Mouse (Mus musculus) brain, embryonic 14.5 days (tissue): ENCODE data around the gene Spsb4. TPM values are rescaled to one million over a fixed set of nuclear protein-coding genes. Genes with fewer than 3 reads are reported as not detected.

Source experiments
- DNase-seq: peaks from one replicate; pipeline ENCODE4 v3.0.0-alpha.2; 2011; ENCODE audit warnings: low read depth
- CTCF ChIP-seq: fragments of 200-500 bp; IDR thresholded peaks from 2 replicates; pipeline ENCODE4 v1.5.1; 2012; ENCODE audit warnings: inconsistent platforms, mild to moderate bottlenecking, moderate library complexity, borderline replicate concordance; ENCODE audit not compliant: insufficient read depth, insufficient read length; ENCODE audit errors: extremely low read depth
- POLR2A ChIP-seq: fragments of 200-500 bp; IDR thresholded peaks from 2 replicates; pipeline ENCODE4 v1.6.1; 2012; ENCODE audit warnings: mild to moderate bottlenecking, inconsistent platforms, borderline replicate concordance; ENCODE audit not compliant: poor library complexity, insufficient read depth, insufficient read length, severe bottlenecking; ENCODE audit errors: extremely low read depth
- polyA plus RNA-seq: library from polyadenylated mRNA; depleted of rRNA; stranded (reverse); fragments of >200 nt; gene quantifications from 2 replicates; pipeline ENCODE4 v1.2.3, GENCODE M21; 2012

The Spsb4 gene
- polyA plus RNA-seq, 1 experiment = 28.6 TPM

DNA sequence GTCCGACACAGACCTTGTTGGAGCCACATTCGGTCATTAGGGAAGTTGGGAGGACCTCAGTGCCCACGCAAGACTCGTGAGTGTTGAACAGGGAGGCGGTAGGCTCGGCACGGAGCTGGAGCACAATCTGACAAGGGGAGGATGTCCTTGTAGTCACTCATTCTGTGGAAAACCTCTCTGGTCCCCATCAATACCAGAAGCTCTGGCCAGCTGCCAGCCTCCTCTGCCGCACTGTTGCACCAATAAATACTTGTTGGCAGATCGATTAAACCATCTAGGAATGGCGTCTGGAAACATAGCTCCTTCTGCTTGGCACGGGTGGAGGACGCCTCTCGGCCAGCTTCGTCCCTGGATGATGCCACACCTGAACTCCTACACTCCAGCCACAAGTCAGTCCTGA is 27.5 kb downstream of the Spsb4 start:
- TF ChIP-seq CTCF (no peak), POLR2A (no peak)
- no peak for DNase-seq

DNA sequence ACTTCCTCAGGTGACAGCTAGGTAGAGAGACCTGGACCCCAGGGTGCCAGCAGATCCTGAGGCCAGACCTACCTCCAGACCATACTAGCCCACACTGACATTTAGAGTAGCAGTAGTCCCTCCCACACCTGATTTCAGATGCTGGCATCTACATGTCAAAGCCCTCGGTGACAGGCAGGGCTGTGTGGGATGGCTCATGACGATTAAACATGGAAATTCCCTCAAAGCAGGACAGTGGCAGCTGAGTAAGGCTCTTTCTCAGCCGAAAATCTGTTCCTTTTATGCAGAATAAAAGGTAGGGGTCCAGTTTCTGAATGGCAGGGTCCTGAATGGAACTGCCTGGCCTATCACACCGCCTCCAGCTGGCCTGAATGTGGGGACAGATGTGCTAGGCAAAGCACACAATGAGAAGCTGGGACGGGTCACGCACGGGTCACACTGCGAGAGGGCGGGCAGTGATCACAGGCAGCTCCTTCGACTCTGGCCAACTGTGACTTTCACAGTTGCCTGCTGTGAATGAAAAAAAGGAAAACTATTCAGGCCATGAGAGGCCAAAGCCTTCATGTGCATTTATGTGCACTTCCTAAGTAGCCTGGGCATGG is 29.2 kb downstream of the Spsb4 start:
- TF ChIP-seq POLR2A = no peak
- TF ChIP-seq CTCF = no peak
- peak; percentile 68 for DNase-seq

DNA sequence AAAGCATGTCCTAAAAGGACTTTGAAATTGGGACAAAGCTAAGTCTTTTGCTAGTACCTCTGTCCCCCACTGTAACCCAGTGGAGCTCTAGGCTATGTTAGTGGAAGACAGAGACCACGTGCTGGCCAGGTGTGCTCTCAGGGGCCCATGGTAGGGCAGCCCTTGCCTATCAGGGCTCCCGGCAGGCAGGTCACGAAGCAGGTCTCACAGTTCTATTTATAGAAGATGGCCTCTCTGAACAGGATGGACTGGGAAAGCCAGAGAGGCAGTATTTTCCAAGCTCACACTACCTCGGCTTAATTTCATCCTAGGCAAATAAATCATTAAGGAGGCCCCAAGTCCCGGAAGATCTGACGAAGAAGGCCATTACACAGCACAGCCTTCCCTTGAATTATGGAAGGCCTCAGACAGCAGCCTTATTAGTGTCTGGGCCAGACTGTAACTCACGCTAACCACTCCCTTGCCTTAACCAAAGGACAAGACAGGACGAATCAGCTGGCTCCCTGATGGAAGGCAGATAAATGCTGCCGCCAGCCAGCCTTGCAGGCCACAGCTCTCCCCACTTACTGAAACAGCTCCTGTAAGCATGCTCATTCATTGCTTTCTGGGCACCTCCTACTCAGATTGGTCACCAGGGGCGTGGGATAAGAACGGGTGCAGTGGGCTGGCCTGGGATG is 31.7 kb downstream of the Spsb4 start:
- DNase-seq = no peak
- TF ChIP-seq POLR2A = no peak
- TF ChIP-seq CTCF = no peak

DNA sequence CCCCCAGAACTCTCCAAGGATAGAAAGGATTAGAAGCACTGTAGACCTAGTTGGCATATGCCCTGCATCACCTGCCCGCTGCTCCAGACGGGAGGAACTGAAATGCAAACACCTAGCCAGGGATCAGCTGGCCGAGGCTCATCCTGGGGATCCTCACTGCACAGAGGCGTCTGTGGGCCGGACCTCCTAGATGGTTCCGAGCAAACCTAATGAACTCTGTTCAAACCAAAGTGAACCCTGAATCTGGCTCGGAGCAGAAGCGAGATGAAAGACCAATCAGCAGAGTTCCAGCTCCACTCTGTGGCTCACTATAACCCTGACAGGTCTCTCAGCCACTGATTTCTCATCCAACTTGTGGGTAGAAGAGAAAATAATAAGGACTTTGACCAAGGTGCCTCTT is 34.6 kb downstream of the Spsb4 start:
- TF ChIP-seq POLR2A (no peak), CTCF (no peak)
- no peak for DNase-seq

DNA sequence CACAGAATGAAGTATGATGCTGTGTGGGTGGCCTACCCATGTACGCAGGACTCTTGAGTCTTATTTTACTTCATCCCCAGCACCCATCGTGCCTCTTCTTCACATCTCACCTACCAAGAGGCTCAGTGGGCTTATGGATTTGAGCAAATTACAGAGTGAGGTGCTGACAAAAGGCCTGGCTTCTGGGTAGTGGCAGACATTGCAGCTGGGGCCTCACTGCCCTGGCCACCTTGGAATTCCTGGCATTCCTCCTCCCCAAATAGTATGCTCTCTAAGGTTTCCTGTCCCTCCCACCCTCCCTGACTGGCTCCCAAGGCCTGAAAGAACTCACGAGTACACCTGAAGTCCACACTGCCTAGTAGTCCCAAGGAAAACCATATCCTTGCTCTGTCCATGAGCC is 35.7 kb downstream of the Spsb4 start:
- DNase-seq = no peak
- TF ChIP-seq CTCF (no peak), POLR2A (no peak)

DNA sequence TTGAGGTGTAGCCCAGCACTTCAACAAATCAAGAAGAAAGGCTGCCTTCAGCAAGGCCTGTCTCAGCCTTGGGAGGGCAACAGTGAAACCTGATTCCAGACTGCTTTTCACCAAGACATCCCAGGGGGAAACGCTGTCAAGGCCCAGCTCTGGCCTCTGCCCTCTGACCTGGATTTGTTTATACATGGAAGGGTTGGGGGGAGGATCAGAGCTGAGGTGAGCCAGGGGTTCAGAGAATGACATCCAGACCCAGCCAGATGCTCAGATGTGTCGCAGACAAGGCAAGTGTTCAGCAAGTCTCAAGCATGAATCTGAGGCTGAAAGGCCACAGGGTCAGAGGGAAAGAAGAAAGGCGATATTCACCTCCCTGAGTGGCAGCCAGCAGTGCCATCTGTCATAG is 36.3 kb downstream of the Spsb4 start:
- no peak for TF ChIP-seq CTCF
- TF ChIP-seq POLR2A = no peak
- no peak for DNase-seq

DNA sequence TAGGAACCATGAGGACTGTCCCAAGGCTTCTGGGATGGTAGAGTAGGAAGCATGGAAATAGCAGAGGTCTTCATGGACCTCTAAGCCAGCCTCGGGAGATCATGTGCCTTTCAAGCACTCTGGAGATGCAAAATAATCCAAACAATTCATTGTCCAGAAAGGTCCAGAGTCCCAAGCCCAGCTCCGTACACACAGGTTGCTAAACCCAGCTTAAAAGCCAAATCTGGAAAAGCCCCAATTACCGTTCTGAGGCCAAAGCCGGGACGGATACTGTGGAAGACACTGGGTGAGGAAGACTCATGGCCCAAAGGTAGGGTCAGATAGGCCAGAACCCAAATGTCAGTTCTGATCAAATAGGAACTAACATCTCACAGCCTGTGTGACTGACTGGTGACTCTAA is 36.8 kb downstream of the Spsb4 start:
- DNase-seq = no peak
- TF ChIP-seq POLR2A (no peak), CTCF (no peak)

DNA sequence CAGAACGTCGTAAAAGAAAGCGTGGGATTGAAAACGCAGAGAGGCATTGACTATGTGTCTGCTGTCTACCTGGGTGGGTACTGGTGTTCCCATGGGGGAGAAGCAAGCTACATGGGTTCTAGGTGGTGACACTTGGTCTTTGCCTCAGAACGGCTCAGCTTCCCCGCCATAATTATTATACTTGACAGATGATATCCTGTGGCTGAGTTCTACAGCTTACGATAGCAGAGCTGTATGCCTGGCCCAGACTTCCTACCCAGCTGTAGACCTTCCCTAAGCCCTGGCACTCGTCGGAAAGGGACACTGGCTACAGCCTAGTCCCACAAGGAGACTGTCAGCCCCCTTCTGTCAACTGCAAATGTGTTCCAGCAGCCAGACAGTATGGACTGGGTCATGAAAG is 37.5 kb downstream of the Spsb4 start:
- no peak for TF ChIP-seq CTCF
- TF ChIP-seq POLR2A = no peak
- DNase-seq = peak; percentile 56

DNA sequence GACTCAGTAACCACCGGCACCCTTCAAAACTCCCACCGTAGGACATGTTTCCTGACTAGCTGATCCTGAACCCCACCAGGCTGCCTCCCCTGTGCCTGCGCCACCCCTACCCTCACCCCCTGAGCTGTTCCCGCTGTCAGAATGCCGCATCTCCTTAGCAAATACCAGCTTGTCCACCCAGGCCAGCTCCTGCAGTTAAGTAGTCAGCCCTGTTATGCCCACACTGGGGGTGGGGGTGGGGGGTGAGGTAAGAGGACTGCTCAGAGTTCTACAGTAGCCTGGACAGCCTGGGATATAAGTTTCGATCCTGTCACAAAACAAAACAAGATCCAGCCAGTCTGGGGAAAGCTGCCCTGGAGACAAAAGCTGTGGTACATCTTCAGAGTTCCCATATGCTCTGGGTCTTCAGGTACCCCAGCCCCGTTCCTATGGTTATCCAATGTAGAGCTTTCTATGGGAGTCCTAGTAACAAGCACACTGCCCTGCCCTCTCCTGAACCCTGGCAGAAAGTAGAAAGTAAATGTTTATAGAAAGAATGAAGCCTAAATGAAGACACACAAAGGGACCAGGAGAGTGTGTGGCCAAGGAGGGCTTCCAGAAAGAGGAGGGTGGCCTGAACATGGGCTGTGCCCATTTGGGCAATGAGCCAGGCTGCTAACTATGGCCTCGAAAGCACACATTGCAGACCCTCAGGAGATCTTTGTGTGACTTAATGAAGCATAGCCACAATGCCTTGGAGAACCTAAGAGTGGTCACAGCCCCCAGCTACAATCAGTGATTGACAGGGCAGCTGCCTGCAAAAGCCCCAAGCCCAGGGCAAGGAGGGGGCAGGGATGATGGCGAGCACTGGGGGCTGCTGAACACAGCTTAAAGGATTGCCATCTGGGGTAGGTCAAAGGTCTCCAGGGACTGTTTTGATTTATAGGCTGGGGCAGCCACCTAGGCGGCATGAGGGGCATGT is 38.3 kb downstream of the Spsb4 start:
- TF ChIP-seq POLR2A = no peak
- no peak for TF ChIP-seq CTCF
- DNase-seq = peak; percentile 96

DNA sequence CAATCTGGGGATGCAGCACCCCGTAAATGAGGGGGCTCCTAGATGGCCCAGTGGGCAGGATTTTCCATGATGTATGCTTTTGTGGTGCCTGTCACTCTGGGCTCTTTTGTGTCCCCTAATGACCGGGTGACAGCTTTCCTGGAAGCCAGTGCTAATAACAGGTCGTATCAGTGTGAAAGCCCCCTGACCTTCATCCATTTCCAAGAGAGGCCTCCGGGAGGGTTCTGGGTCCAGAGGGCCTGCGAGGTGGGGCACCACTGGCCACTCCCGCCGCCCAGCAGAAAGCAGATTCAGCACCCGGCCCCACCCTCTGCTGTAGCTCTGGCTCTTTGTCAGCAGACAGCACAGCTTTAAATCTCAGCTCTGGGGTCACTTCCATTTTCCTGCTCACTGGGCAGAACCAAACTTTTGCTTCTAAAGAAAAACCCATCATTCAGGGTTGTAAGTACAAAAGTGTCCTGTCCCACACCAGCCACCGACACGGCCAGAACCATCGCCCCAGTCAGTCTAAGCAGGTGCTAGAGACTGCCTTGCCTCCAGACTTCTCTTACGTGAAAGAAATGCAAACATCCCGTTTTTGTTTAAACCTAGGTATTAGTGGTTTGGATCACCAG is 39.1 kb downstream of the Spsb4 start:
- peak; percentile 56 for DNase-seq
- TF ChIP-seq POLR2A (no peak), CTCF (no peak)

DNA sequence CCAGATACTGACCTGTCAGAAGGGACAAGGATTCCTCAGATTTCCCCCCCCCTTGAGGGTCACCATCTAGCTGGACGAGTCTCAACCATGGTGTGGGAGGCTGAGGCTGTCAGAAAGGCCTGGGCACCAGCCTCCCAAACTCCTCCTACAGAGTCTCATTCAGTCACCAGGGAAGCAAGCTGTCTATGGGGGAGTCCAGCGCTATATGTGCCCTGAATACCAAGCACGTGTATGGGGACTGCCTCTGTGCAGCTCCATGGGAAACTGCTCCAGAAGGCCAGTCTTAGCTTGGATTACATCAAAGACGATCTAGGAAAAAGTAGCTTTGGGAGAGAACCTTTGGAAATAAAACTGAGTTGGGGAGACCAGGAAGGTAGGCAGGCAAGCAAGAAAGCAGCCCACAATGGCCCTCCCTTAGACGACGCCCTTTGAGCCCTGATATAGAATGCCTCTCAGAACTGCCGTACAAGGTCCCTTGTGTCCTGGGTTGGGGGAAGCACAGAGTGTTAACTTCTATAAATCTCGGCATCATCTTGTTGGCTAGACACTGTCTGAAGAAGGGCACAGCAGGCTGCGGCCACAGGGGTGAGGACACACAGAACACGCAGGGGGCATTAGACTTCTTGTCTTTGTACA is 40.4 kb downstream of the Spsb4 start:
- no peak for TF ChIP-seq POLR2A
- DNase-seq = peak; percentile 76
